Mouse (Mus musculus) heart, embryonic 10.5 days (tissue): ENCODE measurements around the gene Wap. TPM values are rescaled to one million over a fixed set of nuclear protein-coding genes. Genes with fewer than 3 reads are reported as not detected.

Experiments
- DNase-seq: peaks from one replicate; pipeline ENCODE4 v3.0.0-alpha.2; 2017; ENCODE audit warnings: low spot score
- H3K27ac ChIP-seq: fragments of 300-500 bp; sonication (generic); 2 replicates; pipeline ENCODE4 v1.5.1; 2016; ENCODE audit warnings: mild to moderate bottlenecking
- H3K27me3 ChIP-seq: fragments of 300-500 bp; sonication (generic); 2 replicates; pipeline ENCODE4 v1.6.1; 2016; ENCODE audit warnings: mild to moderate bottlenecking; ENCODE audit not compliant: poor library complexity, insufficient read depth, severe bottlenecking
- H3K36me3 ChIP-seq: fragments of 300-500 bp; sonication (generic); 2 replicates; pipeline ENCODE4 v1.6.1; 2016; ENCODE audit warnings: mild to moderate bottlenecking, moderate library complexity
- H3K4me1 ChIP-seq: fragments of 300-500 bp; sonication (generic); 2 replicates; pipeline ENCODE4 v1.6.1; 2016; ENCODE audit warnings: mild to moderate bottlenecking
- H3K4me3 ChIP-seq: fragments of 300-500 bp; sonication (generic); 2 replicates; pipeline ENCODE4 v1.5.1; 2016; ENCODE audit warnings: mild to moderate bottlenecking, moderate library complexity
- H3K9me3 ChIP-seq: fragments of 300-500 bp; sonication (generic); 2 replicates; pipeline ENCODE4 v1.6.1; 2016; ENCODE audit warnings: mild to moderate bottlenecking, moderate library complexity
- WGBS: fragments of 180-500 bp; shearing (Covaris S2); methylation state at CpG from one replicate; pipeline ENCODE4 v1.1.7; 2016; 5-methylcytosine and 5-hydroxymethylcytosine counted together
- polyA plus RNA-seq: library from polyadenylated mRNA; unstranded; fragments of >200 nt; fragmentation: Nextera tagmentation; extraction: Ambion mirVana; gene quantifications from 2 replicates; pipeline ENCODE4 v1.2.1, GENCODE M21; 2016

The Wap gene
- polyA plus RNA-seq, 1 experiment from 2014 or later, result not detected

GRCm38 (mm10) chr11:6601649-6602480 lies 36.6 kb downstream of the Wap start:
- Histone ChIP-seq H3K9me3 (no peaks in the 10 kb centered on the region), H3K36me3 (peaks cover 20% of the 10 kb centered on the region), H3K4me1 (peaks cover 67% of the 10 kb centered on the region), H3K27ac (no peak overlapping the region; the same call in 1 of the 2 replicates), H3K4me3 (no peak overlapping the region), H3K27me3 (peaks cover 68% of the 10 kb centered on the region)
- no peak for DNase-seq
- 76% methylated on average over 20 of the region's 20 CpGs for WGBS

GRCm38 (mm10) chr11:6600284-6600944 lies 38.0 kb downstream of the Wap start:
- Histone ChIP-seq H3K36me3 (peaks cover 34% of the 10 kb centered on the region), H3K4me3 (no peak overlapping the region), H3K27ac (no peak overlapping the region), H3K4me1 (peaks cover 65% of the 10 kb centered on the region), H3K9me3 (no peaks in the 10 kb centered on the region), H3K27me3 (peaks cover 53% of the 10 kb centered on the region)
- no peak for DNase-seq
- 79% methylated on average over 8 of the region's 8 CpGs for WGBS

GRCm38 (mm10) chr11:6599831-6600230 lies 38.6 kb downstream of the Wap start:
- Histone ChIP-seq H3K27ac (no peak overlapping the region), H3K9me3 (no peaks in the 10 kb centered on the region), H3K4me1 (peaks cover 65% of the 10 kb centered on the region), H3K36me3 (peaks cover 40% of the 10 kb centered on the region), H3K27me3 (peaks cover 47% of the 10 kb centered on the region), H3K4me3 (no peak overlapping the region)
- 80% methylated on average over 6 of the region's 6 CpGs for WGBS
- no peak for DNase-seq

GRCm38 (mm10) chr11:6599011-6599681 lies 39.3 kb downstream of the Wap start:
- Histone ChIP-seq H3K9me3 (no peaks in the 10 kb centered on the region), H3K4me3 (peak overlapping the region; percentile 39), H3K27ac (peak overlapping the region; percentile 48; the same call in 1 of the 2 replicates), H3K4me1 (peaks cover 65% of the 10 kb centered on the region), H3K27me3 (peaks cover 41% of the 10 kb centered on the region), H3K36me3 (peaks cover 47% of the 10 kb centered on the region)
- WGBS, result 23% methylated on average over 27 of the region's 27 CpGs
- DNase-seq, result peak; percentile 78

GRCm38 (mm10) chr11:6598191-6598889 lies 40.1 kb downstream of the Wap start:
- Histone ChIP-seq H3K9me3 (no peaks in the 10 kb centered on the region), H3K4me3 (peak overlapping the region; percentile 39), H3K4me1 (peaks cover 63% of the 10 kb centered on the region), H3K27me3 (peaks cover 39% of the 10 kb centered on the region), H3K27ac (peak overlapping the region; percentile 48), H3K36me3 (peaks cover 55% of the 10 kb centered on the region)
- 52% methylated on average over 19 of the region's 19 CpGs for WGBS
- peak; percentile 74 for DNase-seq

- no peak for DNase-seq
- no peak overlapping the region for H3K27ac ChIP-seq
- peaks cover 63% of the 10 kb centered on the region for H3K36me3 ChIP-seq
- H3K27me3 ChIP-seq, result peaks cover 31% of the 10 kb centered on the region
- H3K9me3 ChIP-seq, result no peaks in the 10 kb centered on the region
- peaks cover 60% of the 10 kb centered on the region for H3K4me1 ChIP-seq
- whole genome bisulfite sequencing, result 68% methylated on average over 7 of the region's 7 CpGs
- H3K4me3 ChIP-seq, result no peak overlapping the region
These were observed 40.9 kb downstream of the Wap start for GRCm38 (mm10) chr11:6597523-6597922.

- Histone ChIP-seq H3K27ac (no peak overlapping the region), H3K9me3 (no peaks in the 10 kb centered on the region), H3K27me3 (peaks cover 22% of the 10 kb centered on the region), H3K4me1 (peaks cover 58% of the 10 kb centered on the region), H3K4me3 (no peak overlapping the region), H3K36me3 (peaks cover 72% of the 10 kb centered on the region)
- no peak for DNase-seq
- 92% methylated on average over 3 of the region's 3 CpGs for WGBS
These were observed 41.8 kb downstream of the Wap start for GRCm38 (mm10) chr11:6596616-6597015.

- H3K36me3 ChIP-seq, result peaks cover 76% of the 10 kb centered on the region
- peaks cover 18% of the 10 kb centered on the region for H3K27me3 ChIP-seq
- WGBS, result 97% methylated on average over 6 of the region's 6 CpGs
- no peak overlapping the region for H3K4me3 ChIP-seq
- peaks cover 58% of the 10 kb centered on the region for H3K4me1 ChIP-seq
- no peak for DNase-seq
- H3K9me3 ChIP-seq, result no peaks in the 10 kb centered on the region
- no peak overlapping the region for H3K27ac ChIP-seq
These were observed 42.2 kb downstream of the Wap start for GRCm38 (mm10) chr11:6596205-6596604.

- Histone ChIP-seq H3K36me3 (peaks cover 85% of the 10 kb centered on the region), H3K4me1 (peaks cover 61% of the 10 kb centered on the region), H3K27me3 (peaks cover 10% of the 10 kb centered on the region), H3K27ac (no peak overlapping the region), H3K4me3 (no peak overlapping the region), H3K9me3 (no peaks in the 10 kb centered on the region)
- WGBS, result 67% methylated on average over 5 of the region's 5 CpGs
- no peak for DNase-seq
These were observed 43.1 kb downstream of the Wap start for GRCm38 (mm10) chr11:6595339-6595738.

GRCm38 (mm10) chr11:6594845-6595244 lies 43.6 kb downstream of the Wap start:
- 74% methylated on average over 6 of the region's 6 CpGs for WGBS
- H3K4me3 ChIP-seq, result no peak overlapping the region
- H3K27me3 ChIP-seq, result peaks cover 5% of the 10 kb centered on the region; the same call in 1 of the 2 replicates
- H3K36me3 ChIP-seq, result peaks cover 90% of the 10 kb centered on the region
- H3K4me1 ChIP-seq, result peaks cover 56% of the 10 kb centered on the region
- no peak for DNase-seq
- no peaks in the 10 kb centered on the region for H3K9me3 ChIP-seq
- H3K27ac ChIP-seq, result no peak overlapping the region

- Histone ChIP-seq H3K9me3 (no peaks in the 10 kb centered on the region), H3K4me3 (no peak overlapping the region), H3K27me3 (0 out of 2 replicates have a peak, but pooled peaks cover 3% of the 10 kb centered on the region), H3K36me3 (peaks cover 97% of the 10 kb centered on the region), H3K4me1 (peaks cover 41% of the 10 kb centered on the region), H3K27ac (no peak overlapping the region)
- DNase-seq, result no peak
- WGBS, result 83% methylated on average over 11 of the region's 11 CpGs
These were observed 45.0 kb downstream of the Wap start for GRCm38 (mm10) chr11:6593406-6593805.

- H3K4me1 ChIP-seq, result peaks cover 42% of the 10 kb centered on the region
- H3K27me3 ChIP-seq, result 0 out of 2 replicates have a peak, but pooled peaks cover 3% of the 10 kb centered on the region
- peaks cover 85% of the 10 kb centered on the region for H3K36me3 ChIP-seq
- no peak for DNase-seq
- WGBS, result 78% methylated on average over 10 of the region's 10 CpGs
- H3K9me3 ChIP-seq, result no peaks in the 10 kb centered on the region
- H3K4me3 ChIP-seq, result no peak overlapping the region
- no peak overlapping the region for H3K27ac ChIP-seq
These were observed 47.3 kb downstream of the Wap start for GRCm38 (mm10) chr11:6590933-6591675.
